ENCODE assay signal across 25 mouse cellular contexts in the genomic region with DNA sequence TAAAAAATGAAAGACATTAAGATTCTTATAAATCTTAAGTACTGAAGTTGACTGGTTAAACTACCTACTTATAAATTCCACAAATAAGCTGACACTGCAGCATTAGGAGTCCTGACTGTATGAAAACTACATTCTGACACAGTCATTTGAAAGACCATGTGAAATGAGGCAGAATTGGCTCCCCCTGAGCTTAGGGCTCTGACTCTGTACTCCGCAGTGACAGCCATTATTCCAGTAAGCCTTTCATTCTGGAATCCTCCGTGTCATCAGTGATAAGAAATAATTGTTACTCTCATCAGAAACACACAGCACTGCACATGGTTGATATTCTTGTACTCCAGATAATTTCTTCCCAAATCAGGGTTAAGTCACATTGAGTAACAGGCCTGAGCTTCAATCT.
DNase-seq lines count a peak whose midpoint lies in the region; ATAC-seq and TF ChIP-seq lines count a peak whose summit lies in the region.
"Had no signal": no experiment of that assay in that cellular context is flagged by ENCODE, and none has a peak within 500 bp of the region (broad histone marks: within the 10 kb centered on the region; RNA-seq: fewer than 3 reads in every experiment).

No protein-coding gene starts in this region.

- no peaks in the 10 kb centered on the region for H3K9me3 ChIP-seq in midbrain, embryonic 14.5 days (ENCODE audit: control insufficient read depth, low read length)
- H3K9me3 ChIP-seq in midbrain, embryonic 10.5 days (replicated peaks): no peaks in the 10 kb centered on the region
- H3K9me3 ChIP-seq in midbrain, embryonic 16.5 days (replicated peaks; ENCODE audit: control insufficient read depth, low read length, poor library complexity, severe bottlenecking): no peaks in the 10 kb centered on the region
- H3K9me3 ChIP-seq in neural tube, embryonic 15.5 days (replicated peaks): no peaks in the 10 kb centered on the region
- H3K9me3 ChIP-seq: embryonic facial prominence, embryonic 10.5 days; embryonic facial prominence, embryonic 12.5 days; forebrain, embryonic 13.5 days; forebrain, embryonic 15.5 days; G1E had no signal

- H3K4me2 ChIP-seq in midbrain, embryonic 14.5 days (ENCODE audit: low read length): no peak overlapping the region
- H3K4me2 ChIP-seq in midbrain, embryonic 16.5 days (ENCODE audit: low read length): no peak overlapping the region
- H3K4me2 ChIP-seq in neural tube, embryonic 15.5 days: no peak overlapping the region
- H3K4me2 ChIP-seq: embryonic facial prominence, embryonic 12.5 days; forebrain, embryonic 13.5 days; forebrain, embryonic 15.5 days had no signal

- no peak overlapping the region for H3K27ac ChIP-seq in midbrain, embryonic 14.5 days (replicated peaks; ENCODE audit: low read depth, low read length)
- H3K27ac ChIP-seq in midbrain, embryonic 10.5 days (replicated peaks): no peak overlapping the region
- no peak overlapping the region for H3K27ac ChIP-seq in midbrain, embryonic 16.5 days (ENCODE audit: low read length)
- no peak overlapping the region for H3K27ac ChIP-seq in neural tube, embryonic 15.5 days (replicated peaks)
- H3K27ac ChIP-seq: embryonic facial prominence, embryonic 10.5 days; embryonic facial prominence, embryonic 12.5 days; forebrain, embryonic 13.5 days; forebrain, embryonic 15.5 days had no signal

- WGBS in midbrain, embryonic 14.5 days: 67% methylated on average over 2 of the region's 2 CpGs
- 90% methylated on average over 2 of the region's 2 CpGs for WGBS in midbrain, embryonic 10.5 days
- 53% methylated on average over 2 of the region's 2 CpGs for WGBS in midbrain, embryonic 16.5 days
- 76% methylated on average over 2 of the region's 2 CpGs for WGBS in lung, adult 2 months
- 74% methylated on average over 2 of the region's 2 CpGs for WGBS in neural tube, embryonic 15.5 days

- H3K9ac ChIP-seq in midbrain, embryonic 14.5 days (replicated peaks; ENCODE audit: low read length): no peak overlapping the region
- H3K9ac ChIP-seq in midbrain, embryonic 16.5 days (ENCODE audit: low read depth, low read length): no peak overlapping the region
- H3K9ac ChIP-seq in neural tube, embryonic 15.5 days (replicated peaks): no peak overlapping the region
- H3K9ac ChIP-seq: embryonic facial prominence, embryonic 12.5 days; forebrain, embryonic 13.5 days; forebrain, embryonic 15.5 days had no signal

- no peaks in the 10 kb centered on the region for H3K27me3 ChIP-seq in midbrain, embryonic 14.5 days (ENCODE audit: control insufficient read depth, insufficient read depth, low read length)
- no peaks in the 10 kb centered on the region for H3K27me3 ChIP-seq in midbrain, embryonic 10.5 days (ENCODE audit: low read depth, poor library complexity, severe bottlenecking)
- no peaks in the 10 kb centered on the region for H3K27me3 ChIP-seq in midbrain, embryonic 16.5 days (ENCODE audit: control insufficient read depth, insufficient read depth, low read depth, low read length)
- no peaks in the 10 kb centered on the region for H3K27me3 ChIP-seq in neural tube, embryonic 15.5 days (replicated peaks)
- H3K27me3 ChIP-seq: CH12.LX; embryonic facial prominence, embryonic 12.5 days; forebrain, embryonic 13.5 days; forebrain, embryonic 15.5 days; Patski had no signal

- DNase-seq in heart, adult 11 months: peak; percentile 53
- DNase-seq in heart, postnatal 14 days: no peak
- peak; percentile 43 for DNase-seq in midbrain, embryonic 14.5 days
- no peak for DNase-seq in midbrain, embryonic 10.5 days (ENCODE audit: low spot score)
- no peak for DNase-seq in lung, adult 2 months
- DNase-seq: adrenal gland, adult 8-10 months; adrenal gland, postnatal 14 days; adrenal gland, postnatal 36 days; B cell, adult 2 months; cerebellum, adult 11-12 months; cerebellum, adult 2 months; cerebellum, adult 9-10 months; cerebellum, postnatal 10 days; cerebellum, postnatal 25 days had no signal

- no peak for TF ChIP-seq CTCF in lung, adult 2 months (IDR thresholded peaks at IDR 0.05; ENCODE audit: insufficient read depth, low read length)

- H3K4me3 ChIP-seq in midbrain, embryonic 14.5 days (replicated peaks; ENCODE audit: low read depth, low read length): no peak overlapping the region
- no peak overlapping the region for H3K4me3 ChIP-seq in midbrain, embryonic 10.5 days
- H3K4me3 ChIP-seq in midbrain, embryonic 16.5 days (ENCODE audit: low read depth, low read length): no peak overlapping the region
- H3K4me3 ChIP-seq in lung, adult 2 months (replicated peaks; ENCODE audit: extremely low read depth, low read depth, low read length): no peak overlapping the region
- H3K4me3 ChIP-seq in neural tube, embryonic 15.5 days (replicated peaks): no peak overlapping the region
- H3K4me3 ChIP-seq: embryonic facial prominence, embryonic 10.5 days; embryonic facial prominence, embryonic 12.5 days; forebrain, embryonic 13.5 days; forebrain, embryonic 15.5 days had no signal

- H3K36me3 ChIP-seq in midbrain, embryonic 14.5 days (ENCODE audit: control insufficient read depth, insufficient read depth, low read length): no peaks in the 10 kb centered on the region
- H3K36me3 ChIP-seq in midbrain, embryonic 10.5 days: no peaks in the 10 kb centered on the region
- no peaks in the 10 kb centered on the region for H3K36me3 ChIP-seq in midbrain, embryonic 16.5 days (ENCODE audit: control insufficient read depth, insufficient read depth, low read length)
- no peaks in the 10 kb centered on the region for H3K36me3 ChIP-seq in neural tube, embryonic 15.5 days
- H3K36me3 ChIP-seq: embryonic facial prominence, embryonic 10.5 days; embryonic facial prominence, embryonic 12.5 days; forebrain, embryonic 15.5 days; G1E had no signal

- intact Hi-C loops in heart, postnatal 14 days (cut with DNase I): no loop called here

- TF ChIP-seq POLR2A in lung, adult 2 months (IDR thresholded peaks at IDR 0.05; ENCODE audit: borderline replicate concordance, extremely low read depth, low read depth, low read length): no peak

- H3K4me1 ChIP-seq in midbrain, embryonic 14.5 days (ENCODE audit: control insufficient read depth, insufficient read depth, low read length): no peaks in the 10 kb centered on the region
- H3K4me1 ChIP-seq in midbrain, embryonic 10.5 days: no peaks in the 10 kb centered on the region
- H3K4me1 ChIP-seq in midbrain, embryonic 16.5 days (ENCODE audit: control insufficient read depth, insufficient read depth, low read length): no peaks in the 10 kb centered on the region
- no peaks in the 10 kb centered on the region for H3K4me1 ChIP-seq in lung, adult 2 months (ENCODE audit: control insufficient read depth, insufficient read depth, low read length)
- H3K4me1 ChIP-seq in neural tube, embryonic 15.5 days: no peaks in the 10 kb centered on the region
- H3K4me1 ChIP-seq: embryonic facial prominence, embryonic 10.5 days; embryonic facial prominence, embryonic 12.5 days; forebrain, embryonic 13.5 days; forebrain, embryonic 15.5 days had no signal

- no peak; the same call in 1 of the 2 replicates for ATAC-seq in midbrain, embryonic 14.5 days (ENCODE audit: low FRiP score, low TSS enrichment)
- ATAC-seq in midbrain, embryonic 16.5 days: peak; percentile 66; the same call in 1 of the 2 replicates
- ATAC-seq in neural tube, embryonic 15.5 days (ENCODE audit: low FRiP score): no peak
- ATAC-seq: activated CD4-positive, CD25-positive, alpha-beta regulatory T cell, adult 4 months; CD4-positive, CD25-positive, alpha-beta regulatory T cell, adult 4 months; forebrain, embryonic 13.5 days; forebrain, embryonic 15.5 days; Patski had no signal

Comparison
In these comparisons a context has a peak if more than half of its experiments do, and no peak if none do; other contexts are left out.
1. DNase-seq: peak in heart, adult 11 months (single experiment) and midbrain, embryonic 14.5 days (single experiment); none in heart, postnatal 14 days (0 of 2), midbrain, embryonic 10.5 days (single experiment) and lung, adult 2 months (single experiment).